Mouse (Mus musculus) forebrain, embryonic 12.5 days (tissue): ENCODE measurements around the gene Ttc7b. TPM values are rescaled to one million over a fixed set of nuclear protein-coding genes. Genes with fewer than 3 reads are reported as not detected.

Source experiments
- ATAC-seq: fragments of 200-750 bp; cut with Nextera tagmentation; 2 replicates; pipeline ENCODE4 v1.8.0; 2017; ENCODE audit warnings: moderate TSS enrichment; ENCODE audit not compliant: low FRiP score
- H3K27ac ChIP-seq: fragments of 300-500 bp; sonication (generic); 2 replicates; pipeline ENCODE4 v1.5.1; 2016; ENCODE audit warnings: mild to moderate bottlenecking
- H3K27me3 ChIP-seq: fragments of 300-500 bp; sonication (generic); 2 replicates; pipeline ENCODE4 v1.6.1; 2016; ENCODE audit warnings: mild to moderate bottlenecking
- H3K36me3 ChIP-seq: fragments of 300-500 bp; sonication (generic); replicated peaks from 2 replicates; pipeline ENCODE4 v1.6.1; 2016; ENCODE audit warnings: mild to moderate bottlenecking
- H3K4me1 ChIP-seq: fragments of 300-500 bp; sonication (generic); 2 replicates; pipeline ENCODE4 v1.6.1; 2016
- H3K4me2 ChIP-seq: fragments of 300-500 bp; sonication (generic); 2 replicates; pipeline ENCODE4 v1.6.1; 2016; ENCODE audit warnings: mild to moderate bottlenecking, moderate library complexity
- H3K4me3 ChIP-seq: fragments of 300-500 bp; sonication (generic); replicated peaks from 2 replicates; pipeline ENCODE4 v1.5.1; 2016; ENCODE audit warnings: mild to moderate bottlenecking
- H3K9ac ChIP-seq: fragments of 300-500 bp; sonication (generic); 2 replicates; pipeline ENCODE4 v1.6.1; 2016; ENCODE audit warnings: mild to moderate bottlenecking
- H3K9me3 ChIP-seq: fragments of 300-500 bp; sonication (generic); 2 replicates; pipeline ENCODE4 v1.6.1; 2016
- WGBS: fragments of 180-500 bp; shearing (Covaris S2); methylation state at CpG from one replicate; pipeline ENCODE4 v1.1.7; 2016; 5-methylcytosine and 5-hydroxymethylcytosine counted together
- polyA plus RNA-seq: library from polyadenylated mRNA; unstranded; fragments of >200 nt; fragmentation: Nextera tagmentation; extraction: Ambion mirVana; gene quantifications from 2 replicates; pipeline ENCODE4 v1.2.1, GENCODE M21; 2016

Ttc7b gene
- polyA plus RNA-seq, 1 experiment from 2014 or later = 5.8 TPM

DNA sequence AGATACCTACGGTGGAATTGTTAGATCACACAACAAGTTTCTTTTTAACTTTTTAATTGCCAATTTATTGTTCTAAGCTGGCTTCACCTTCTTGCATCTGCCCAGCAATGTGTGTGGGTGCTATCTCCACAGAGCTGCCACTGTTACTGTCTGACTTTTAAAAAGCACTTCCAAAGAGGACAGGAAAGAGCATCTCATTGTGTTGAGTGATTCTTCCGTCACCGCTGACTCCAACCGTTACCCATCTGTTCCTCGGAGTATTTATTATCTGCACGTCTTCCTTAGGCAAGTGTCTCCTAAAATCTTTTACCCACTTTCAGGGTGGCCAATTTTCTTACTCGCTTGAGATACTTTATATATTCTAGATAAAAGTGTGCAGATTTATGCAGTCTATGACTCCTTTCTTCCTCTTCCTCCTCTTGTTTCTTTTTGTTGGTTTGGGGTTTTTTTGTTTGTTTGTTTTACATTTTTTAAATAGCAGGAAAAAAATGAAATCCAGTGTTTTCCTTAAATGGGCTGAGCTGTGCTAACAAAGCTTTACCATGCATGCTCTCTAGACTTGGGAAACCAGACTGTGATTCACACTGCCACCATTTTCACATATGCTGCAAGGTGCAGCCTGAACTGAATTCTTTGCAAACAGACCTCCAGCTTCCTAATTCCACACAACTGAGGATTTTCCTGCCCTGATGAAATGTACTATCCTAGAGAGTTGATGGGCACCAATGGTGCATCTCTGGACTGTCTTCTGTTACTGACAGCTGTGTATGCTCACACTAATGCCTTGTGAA, 50.9 kb downstream of the Ttc7b start:
- no peaks in the 10 kb centered on the region for H3K9me3 ChIP-seq
- 0 out of 2 replicates have a peak, but pooled peaks cover 3% of the 10 kb centered on the region for H3K4me1 ChIP-seq
- H3K27ac ChIP-seq = no peak overlapping the region
- H3K9ac ChIP-seq = no peak overlapping the region
- no peak overlapping the region for H3K4me2 ChIP-seq
- no peak overlapping the region for H3K4me3 ChIP-seq
- 0 out of 2 replicates have a peak, but pooled peaks cover 5% of the 10 kb centered on the region for H3K36me3 ChIP-seq
- ATAC-seq = no peak
- H3K27me3 ChIP-seq = no peaks in the 10 kb centered on the region
- whole genome bisulfite sequencing = 89% methylated on average over 7 of the region's 7 CpGs

DNA sequence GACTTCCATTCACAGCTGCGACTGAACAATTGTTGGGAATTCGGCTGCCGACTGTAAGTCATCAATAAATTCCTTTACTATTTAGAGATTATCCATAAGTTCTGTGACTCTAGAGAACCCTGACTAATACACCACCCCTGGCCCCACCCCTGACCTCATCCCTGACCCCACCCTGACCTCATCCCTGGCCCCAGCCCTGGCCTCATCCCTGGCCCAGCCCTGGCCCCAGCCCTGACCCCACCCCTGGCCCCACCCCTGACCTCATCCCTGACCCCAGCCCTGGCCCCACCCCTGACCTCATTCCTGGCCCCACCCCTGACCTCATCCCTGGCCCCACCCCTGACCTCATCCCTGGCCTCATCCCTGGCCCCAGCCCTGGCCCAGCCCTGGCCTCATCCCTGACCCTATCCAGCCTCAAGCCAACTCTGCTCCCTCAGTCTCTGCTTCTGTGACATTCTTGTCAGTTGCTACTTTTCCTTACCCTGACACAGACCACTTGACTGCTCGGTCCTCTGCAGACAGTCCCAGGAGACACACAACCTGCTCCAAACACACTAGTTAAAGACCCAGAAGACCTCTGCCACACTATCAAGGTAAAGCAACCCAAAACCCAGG, 55.4 kb downstream of the Ttc7b start:
- H3K4me3 ChIP-seq = no peak overlapping the region
- no peaks in the 10 kb centered on the region for H3K9me3 ChIP-seq
- H3K27ac ChIP-seq = no peak overlapping the region
- ATAC-seq = no peak
- H3K9ac ChIP-seq = no peak overlapping the region
- H3K36me3 ChIP-seq = 0 out of 2 replicates have a peak, but pooled peaks cover 5% of the 10 kb centered on the region
- no peak overlapping the region for H3K4me2 ChIP-seq
- WGBS = 91% methylated on average over 3 of the region's 4 CpGs
- H3K27me3 ChIP-seq = no peaks in the 10 kb centered on the region
- 0 out of 2 replicates have a peak, but pooled peaks cover 3% of the 10 kb centered on the region for H3K4me1 ChIP-seq

DNA sequence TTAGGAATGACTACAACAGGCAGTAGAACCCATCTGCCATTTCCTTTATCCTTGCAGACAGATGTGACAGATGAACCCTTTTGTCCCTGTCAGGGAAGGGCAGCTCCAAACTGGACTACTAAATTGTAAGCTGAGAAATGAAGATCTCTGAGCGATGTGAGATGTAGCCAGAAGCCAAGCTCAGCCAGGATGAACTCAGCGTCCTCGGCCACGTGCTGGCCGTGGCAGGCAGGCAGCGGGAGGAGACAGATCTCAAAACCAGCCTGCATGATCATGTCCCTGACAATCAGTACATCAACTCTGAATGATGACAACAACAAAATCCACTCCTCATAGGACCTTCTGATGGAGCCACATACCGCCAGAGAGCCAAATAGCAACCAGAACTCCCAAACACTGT, 62.9 kb downstream of the Ttc7b start:
- WGBS = 93% methylated on average over 7 of the region's 7 CpGs
- H3K36me3 ChIP-seq = no peaks in the 10 kb centered on the region
- no peaks in the 10 kb centered on the region for H3K9me3 ChIP-seq
- H3K4me2 ChIP-seq = no peak overlapping the region
- no peak for ATAC-seq
- no peaks in the 10 kb centered on the region for H3K4me1 ChIP-seq
- no peak overlapping the region for H3K4me3 ChIP-seq
- H3K27ac ChIP-seq = no peak overlapping the region
- no peaks in the 10 kb centered on the region for H3K27me3 ChIP-seq
- H3K9ac ChIP-seq = no peak overlapping the region

DNA sequence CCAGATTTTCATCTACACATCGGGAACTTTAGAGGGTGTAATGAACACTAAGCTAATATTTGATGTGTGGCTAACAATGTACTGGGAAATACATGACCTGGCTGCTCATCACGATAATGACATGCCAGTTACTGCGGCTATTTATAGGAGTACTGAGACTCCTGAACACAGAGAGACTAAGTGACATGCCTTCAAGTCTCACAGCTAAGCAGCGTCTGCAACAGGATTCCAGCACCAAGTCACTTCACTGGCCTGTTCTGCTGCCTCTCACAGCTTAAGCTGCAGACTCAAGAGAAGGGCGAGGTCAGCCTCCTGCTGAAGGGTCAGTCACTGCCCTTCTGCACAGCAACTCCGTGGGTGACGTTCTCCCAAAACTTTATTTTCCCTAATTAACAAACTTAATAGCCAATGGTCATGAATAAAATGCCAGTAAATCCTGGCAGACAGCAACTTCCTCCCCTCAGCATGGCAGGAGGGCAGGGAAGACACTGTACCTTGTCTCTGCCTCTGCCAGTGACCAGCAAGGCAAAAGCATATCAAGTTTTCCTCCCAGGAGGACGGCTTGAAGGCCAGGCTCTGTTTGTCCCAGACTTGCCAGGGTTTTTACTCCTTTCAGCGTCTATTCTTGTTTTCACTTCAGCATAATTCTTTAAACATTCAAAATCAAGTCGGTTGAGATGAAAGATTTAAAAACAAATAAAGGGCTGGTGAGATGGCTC, 64.2 kb downstream of the Ttc7b start:
- no peak for ATAC-seq
- no peak overlapping the region for H3K4me3 ChIP-seq
- H3K27me3 ChIP-seq = no peaks in the 10 kb centered on the region
- no peaks in the 10 kb centered on the region for H3K9me3 ChIP-seq
- no peaks in the 10 kb centered on the region for H3K4me1 ChIP-seq
- no peaks in the 10 kb centered on the region for H3K36me3 ChIP-seq
- WGBS = 74% methylated on average over 10 of the region's 10 CpGs
- H3K27ac ChIP-seq = no peak overlapping the region
- H3K9ac ChIP-seq = no peak overlapping the region
- no peak overlapping the region for H3K4me2 ChIP-seq

DNA sequence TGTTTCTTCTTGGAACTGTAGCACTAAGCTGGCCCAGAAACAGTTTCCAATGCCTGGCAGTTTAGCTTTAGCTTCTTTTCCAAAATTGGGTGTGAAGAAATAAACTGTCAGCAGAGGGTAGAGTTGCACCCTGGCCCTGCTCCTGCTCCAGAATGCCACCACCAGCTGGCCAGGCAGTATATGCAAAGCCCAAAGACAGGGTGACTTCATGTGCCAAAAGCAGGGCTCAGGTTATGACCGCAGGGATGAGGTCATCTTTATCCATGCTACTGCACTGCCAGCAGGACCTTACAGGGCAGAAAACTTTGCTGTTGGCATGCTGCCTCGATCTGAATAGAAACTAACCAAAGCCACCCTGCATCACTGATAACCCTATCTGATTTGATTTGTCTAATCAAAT, 65.2 kb downstream of the Ttc7b start:
- WGBS = 83% methylated on average over 2 of the region's 2 CpGs
- H3K4me2 ChIP-seq = no peak overlapping the region

DNA sequence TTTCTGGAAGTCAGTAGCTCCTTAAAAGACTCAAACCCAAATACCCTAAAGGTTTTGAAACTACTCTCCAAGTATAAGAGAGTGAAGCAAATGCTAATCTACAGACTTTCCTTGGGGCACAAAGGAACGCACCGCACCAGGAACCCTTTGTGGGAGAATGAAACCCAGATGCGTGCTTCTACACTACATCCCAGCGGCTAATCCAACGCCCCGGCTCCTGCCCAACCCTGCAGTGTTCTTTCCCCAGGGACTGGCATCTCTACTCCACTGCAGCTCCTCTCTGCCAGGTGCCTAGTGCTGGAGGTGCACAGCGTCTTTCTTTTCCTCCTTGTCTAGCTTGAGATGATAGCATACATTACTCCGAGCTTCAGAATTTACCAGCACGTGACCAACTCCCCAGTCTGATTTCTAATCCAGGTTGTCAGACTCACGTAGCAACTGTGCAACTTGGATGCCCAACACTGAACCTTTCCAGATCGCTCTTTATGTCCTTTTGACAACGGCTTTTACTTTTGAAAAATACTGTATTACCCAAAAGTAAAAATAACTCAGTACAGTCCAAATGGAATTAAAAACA, 72.8 kb downstream of the Ttc7b start:
- H3K4me3 ChIP-seq = no peak overlapping the region
- no peak overlapping the region for H3K9ac ChIP-seq
- no peaks in the 10 kb centered on the region for H3K27me3 ChIP-seq
- 64% methylated on average over 12 of the region's 12 CpGs for WGBS
- ATAC-seq = no peak
- peaks cover 14% of the 10 kb centered on the region; the same call in 1 of the 2 replicates for H3K36me3 ChIP-seq
- no peaks in the 10 kb centered on the region for H3K9me3 ChIP-seq
- H3K4me2 ChIP-seq = no peak overlapping the region
- H3K27ac ChIP-seq = no peak overlapping the region
- no peaks in the 10 kb centered on the region for H3K4me1 ChIP-seq

More for the DNA sequence above, 65.2 kb downstream of the Ttc7b start:
- no peaks in the 10 kb centered on the region for H3K9me3 ChIP-seq
- ATAC-seq = no peak
- no peaks in the 10 kb centered on the region for H3K4me1 ChIP-seq
- H3K27ac ChIP-seq = no peak overlapping the region
- H3K36me3 ChIP-seq = no peaks in the 10 kb centered on the region
- no peak overlapping the region for H3K4me3 ChIP-seq
- H3K27me3 ChIP-seq = no peaks in the 10 kb centered on the region
- H3K9ac ChIP-seq = no peak overlapping the region

DNA sequence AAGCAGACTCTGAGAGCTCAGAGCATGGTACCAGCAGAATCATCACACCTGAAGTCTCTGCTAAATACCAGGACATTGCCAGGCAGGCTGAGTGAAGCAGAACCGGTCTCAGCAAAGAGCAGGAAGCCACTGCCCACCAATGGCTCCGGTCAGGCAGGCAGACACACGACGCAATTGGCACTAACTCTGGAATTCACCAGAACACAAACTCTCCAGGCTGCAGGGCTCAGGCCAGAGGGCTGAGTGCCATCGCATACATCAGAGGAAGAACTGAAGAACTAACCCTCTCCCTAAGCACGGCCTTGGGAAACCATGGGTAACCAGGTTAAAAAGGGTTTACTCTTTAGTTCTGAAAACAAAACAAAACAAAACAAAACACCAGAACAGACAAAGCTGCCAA, 73.5 kb downstream of the Ttc7b start:
- 87% methylated on average over 6 of the region's 6 CpGs for WGBS
- H3K36me3 ChIP-seq = peaks cover 17% of the 10 kb centered on the region; the same call in 1 of the 2 replicates
- 0 out of 2 replicates have a peak overlapping the region, but pooled peaks have one; percentile 8 for H3K27ac ChIP-seq
- no peak overlapping the region for H3K4me3 ChIP-seq
- no peak overlapping the region for H3K9ac ChIP-seq
- no peak overlapping the region for H3K4me2 ChIP-seq
- H3K27me3 ChIP-seq = no peaks in the 10 kb centered on the region
- H3K9me3 ChIP-seq = no peaks in the 10 kb centered on the region
- H3K4me1 ChIP-seq = no peaks in the 10 kb centered on the region
- ATAC-seq = no peak

DNA sequence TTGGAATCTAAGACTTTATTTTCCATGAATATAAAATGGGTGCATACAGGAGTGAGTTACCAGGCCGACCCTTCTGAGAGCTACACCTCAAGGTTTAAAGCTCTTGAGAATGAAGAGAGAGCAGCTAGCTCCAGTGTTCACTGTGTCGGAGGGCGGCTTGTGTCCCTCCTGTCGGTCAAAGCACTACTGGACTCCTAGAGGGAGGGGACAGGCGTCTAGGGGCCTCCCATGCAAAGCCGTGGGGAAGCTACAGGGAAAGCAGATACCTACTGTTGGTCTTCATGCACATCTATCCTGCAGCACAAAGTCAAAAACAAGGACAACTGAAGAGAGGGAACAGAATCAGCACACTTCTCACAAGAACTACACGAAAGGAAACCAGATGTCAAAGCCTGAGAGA, 74.9 kb downstream of the Ttc7b start:
- Histone ChIP-seq H3K27me3 (no peaks in the 10 kb centered on the region), H3K9ac (no peak overlapping the region), H3K9me3 (no peaks in the 10 kb centered on the region), H3K27ac (no peak overlapping the region), H3K36me3 (peaks cover 17% of the 10 kb centered on the region; the same call in 1 of the 2 replicates), H3K4me1 (no peaks in the 10 kb centered on the region), H3K4me3 (no peak overlapping the region), H3K4me2 (no peak overlapping the region)
- WGBS = 95% methylated on average over 7 of the region's 7 CpGs
- ATAC-seq = no peak

DNA sequence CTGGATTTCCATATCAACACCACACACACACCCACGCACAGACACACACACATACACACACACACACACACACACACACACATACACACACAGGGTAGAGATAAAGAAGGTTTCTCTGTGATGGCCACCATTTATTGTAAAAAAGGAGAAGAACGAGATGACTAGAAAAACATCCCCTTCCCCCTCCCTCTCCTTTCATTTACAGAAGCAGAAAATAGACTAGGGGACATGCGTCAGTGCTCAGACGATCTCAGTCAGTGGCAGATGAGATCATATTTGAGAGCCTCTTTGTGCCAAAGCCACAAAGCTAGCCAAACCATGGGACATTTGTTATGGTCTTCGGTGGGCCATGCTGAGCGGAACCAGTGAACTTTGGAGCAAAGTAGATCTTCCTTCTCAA, 75.4 kb downstream of the Ttc7b start:
- ATAC-seq = no peak
- no peaks in the 10 kb centered on the region for H3K4me1 ChIP-seq
- H3K9ac ChIP-seq = no peak overlapping the region
- no peaks in the 10 kb centered on the region for H3K27me3 ChIP-seq
- 91% methylated on average over 6 of the region's 6 CpGs for WGBS
- H3K9me3 ChIP-seq = no peaks in the 10 kb centered on the region
- no peak overlapping the region for H3K4me3 ChIP-seq
- H3K36me3 ChIP-seq = peaks cover 17% of the 10 kb centered on the region; the same call in 1 of the 2 replicates
- H3K27ac ChIP-seq = no peak overlapping the region
- no peak overlapping the region for H3K4me2 ChIP-seq

DNA sequence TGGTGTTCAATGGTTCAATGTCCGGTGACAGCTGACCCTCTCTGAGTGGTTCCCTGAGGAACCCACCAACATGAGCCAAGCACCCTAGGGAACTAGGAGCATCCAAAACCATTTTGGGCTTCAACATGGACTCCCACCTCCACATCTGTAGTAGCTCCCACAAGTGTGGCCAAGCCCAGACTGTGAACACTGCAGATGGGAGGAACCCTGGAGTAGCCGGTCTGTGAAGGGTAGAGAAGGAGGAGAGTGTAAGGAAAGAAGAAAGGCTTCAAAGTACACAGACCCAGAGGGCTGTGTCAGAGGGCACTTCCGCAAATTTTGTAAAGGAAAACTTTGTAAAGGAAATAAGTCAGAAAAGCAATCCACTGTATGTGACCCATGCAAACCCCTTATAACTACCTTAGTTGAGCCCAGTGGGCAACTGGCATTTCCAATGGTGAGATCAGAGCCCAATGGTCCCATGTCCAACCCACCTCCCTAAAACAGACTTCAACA, 75.9 kb downstream of the Ttc7b start:
- no peak for ATAC-seq
- WGBS = 93% methylated on average over 3 of the region's 3 CpGs

DNA sequence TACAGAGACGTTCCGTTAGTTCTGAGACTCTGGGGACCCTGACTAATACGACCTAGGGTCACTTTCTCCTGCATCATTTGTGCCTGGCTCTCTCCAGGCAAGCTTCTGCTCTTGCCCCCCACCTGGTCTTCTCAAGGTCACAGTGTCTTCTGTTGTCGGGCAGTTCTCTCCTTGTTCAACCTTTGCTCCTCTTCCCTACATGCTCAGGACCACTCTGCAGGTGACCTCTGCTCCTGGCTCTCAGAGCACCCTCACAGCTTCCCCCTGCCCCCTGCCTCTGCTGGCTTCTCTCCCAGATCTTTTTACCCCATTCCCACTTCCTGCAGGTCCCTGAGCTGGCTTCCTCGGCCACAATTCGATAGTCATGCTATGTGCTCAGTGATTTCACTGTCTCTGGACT, 77.2 kb downstream of the Ttc7b start:
- no peaks in the 10 kb centered on the region; the same call in 1 of the 2 replicates for H3K4me1 ChIP-seq
- H3K27me3 ChIP-seq = no peaks in the 10 kb centered on the region
- no peak overlapping the region for H3K9ac ChIP-seq
- H3K9me3 ChIP-seq = no peaks in the 10 kb centered on the region
- H3K4me2 ChIP-seq = no peak overlapping the region
- H3K36me3 ChIP-seq = peaks cover 17% of the 10 kb centered on the region; the same call in 1 of the 2 replicates
- 87% methylated on average over 6 of the region's 6 CpGs for WGBS
- no peak overlapping the region for H3K27ac ChIP-seq
- no peak for ATAC-seq
- no peak overlapping the region for H3K4me3 ChIP-seq

More for the DNA sequence above, 75.9 kb downstream of the Ttc7b start:
- Histone ChIP-seq H3K4me2 (no peak overlapping the region), H3K4me3 (no peak overlapping the region), H3K9ac (no peak overlapping the region), H3K9me3 (no peaks in the 10 kb centered on the region), H3K27me3 (no peaks in the 10 kb centered on the region), H3K4me1 (no peaks in the 10 kb centered on the region; the same call in 1 of the 2 replicates), H3K27ac (no peak overlapping the region), H3K36me3 (peaks cover 17% of the 10 kb centered on the region; the same call in 1 of the 2 replicates)

DNA sequence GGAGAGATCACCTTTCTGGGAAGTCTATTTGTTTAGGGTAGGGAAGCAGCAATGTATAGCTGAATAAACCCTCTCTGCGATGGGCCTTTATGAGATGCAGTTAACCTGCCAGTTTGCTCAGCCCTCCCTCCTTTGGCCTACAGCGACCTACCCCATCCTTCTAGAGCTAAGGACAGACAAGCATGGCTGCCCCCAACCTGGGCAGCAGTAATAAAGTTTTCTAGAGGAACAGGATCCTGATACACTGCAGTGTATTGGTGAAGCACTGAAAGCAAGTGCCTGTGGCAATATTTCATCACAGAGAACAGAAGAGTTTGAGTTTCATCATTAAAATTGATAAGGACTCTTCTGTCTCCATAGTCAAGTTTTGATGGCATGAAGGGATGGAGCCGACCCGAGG, 79.0 kb downstream of the Ttc7b start:
- H3K9ac ChIP-seq = no peak overlapping the region
- no peak overlapping the region for H3K4me2 ChIP-seq
- no peaks in the 10 kb centered on the region for H3K27me3 ChIP-seq
- H3K9me3 ChIP-seq = no peaks in the 10 kb centered on the region
- 95% methylated on average over 4 of the region's 4 CpGs for WGBS
- no peak for ATAC-seq
- H3K27ac ChIP-seq = no peak overlapping the region
- H3K4me3 ChIP-seq = no peak overlapping the region
- H3K36me3 ChIP-seq = peaks cover 17% of the 10 kb centered on the region; the same call in 1 of the 2 replicates
- H3K4me1 ChIP-seq = no peaks in the 10 kb centered on the region; the same call in 1 of the 2 replicates
